Mouse (Mus musculus): ENCODE measurements around the gene Peli3.
A peak's percentile ranks its signal among the peaks of the same experiment; 100 is the strongest.

Gene Peli3

DNA sequence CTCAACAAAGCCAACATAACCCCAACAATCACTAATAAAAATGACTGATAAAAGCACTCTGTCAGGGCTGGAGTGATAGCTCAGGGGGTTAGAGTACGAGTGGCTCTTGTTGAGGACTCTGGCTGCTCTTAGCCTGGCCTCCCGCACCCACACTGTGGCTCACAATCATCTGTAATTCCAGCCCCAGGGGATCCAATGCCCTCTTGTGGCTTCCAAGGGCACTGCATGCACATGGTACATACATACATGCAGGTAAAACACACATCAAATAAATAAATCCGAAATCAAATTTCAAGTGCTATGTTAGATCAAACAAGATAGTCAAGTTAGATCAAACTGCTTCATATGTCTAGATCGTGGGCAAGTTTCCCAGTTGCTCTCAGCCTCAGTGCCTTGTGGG lies 34.8 kb downstream of the Peli3 start:
- peak; percentile 59 for DNase-seq

DNA sequence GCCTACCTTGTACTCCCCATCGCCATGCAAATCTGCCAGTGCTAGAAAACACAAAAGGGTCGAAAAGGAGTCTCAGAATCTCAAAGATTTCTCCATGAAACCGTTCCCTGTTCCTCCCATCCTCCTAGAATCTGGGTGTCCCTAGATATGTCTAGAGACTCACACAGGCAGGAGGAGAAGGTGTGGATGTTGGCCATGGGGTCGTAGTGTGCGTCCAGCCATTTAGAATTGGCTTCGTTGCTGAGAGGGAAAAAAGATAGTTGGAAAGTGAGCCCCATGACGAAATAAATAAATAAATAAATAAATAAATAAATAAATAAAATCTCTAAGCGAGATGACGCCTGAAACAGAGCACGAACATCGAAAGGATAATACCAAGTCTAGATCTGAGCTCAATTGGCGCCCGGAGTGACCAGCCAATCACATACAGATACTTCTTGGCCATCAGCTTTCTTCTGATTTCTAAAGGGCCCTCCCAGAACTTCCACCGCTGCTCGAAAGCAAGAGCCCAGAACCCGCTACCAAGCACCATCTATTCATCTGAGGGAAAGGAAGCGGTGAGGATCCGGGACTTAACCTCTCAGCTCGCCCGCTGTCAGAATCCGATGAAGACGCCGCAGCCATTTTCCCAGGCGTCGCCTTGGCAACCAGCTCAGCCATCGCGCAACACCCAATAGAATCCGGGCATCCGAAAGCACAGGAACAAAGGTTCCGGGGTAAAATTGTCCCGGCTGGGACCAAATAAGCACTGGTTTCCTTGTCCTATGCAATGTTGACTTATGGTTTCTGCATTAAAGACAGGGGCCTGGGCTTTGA lies 36.7 kb downstream of the Peli3 start, which contains the start of gene Bbs1:
Gene Bbs1, minus strand, starts transcription at position 650 of the 816 bp plus-strand sequence.
- DNase-seq = peak; percentile 88

DNA sequence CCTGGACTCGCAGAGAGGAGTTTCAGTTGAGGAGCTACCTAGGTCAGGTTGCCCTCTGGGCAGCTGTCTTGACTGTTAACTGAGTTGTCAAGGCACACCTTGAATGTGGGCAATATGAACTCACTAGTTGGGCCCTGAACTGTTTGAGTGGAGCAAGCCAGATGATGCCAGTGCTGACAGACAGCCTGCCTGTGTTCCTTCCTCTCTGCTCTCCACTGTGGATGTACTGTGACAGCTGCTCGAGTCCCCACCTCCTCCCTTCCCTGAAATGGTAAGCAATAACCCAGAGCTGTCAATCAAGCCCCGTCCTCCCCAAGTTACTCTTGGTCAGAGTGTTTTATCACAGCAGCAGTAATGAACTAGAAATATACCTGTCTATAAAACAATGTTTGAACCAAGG lies 43.0 kb downstream of the Peli3 start:
- no peak for DNase-seq

DNA sequence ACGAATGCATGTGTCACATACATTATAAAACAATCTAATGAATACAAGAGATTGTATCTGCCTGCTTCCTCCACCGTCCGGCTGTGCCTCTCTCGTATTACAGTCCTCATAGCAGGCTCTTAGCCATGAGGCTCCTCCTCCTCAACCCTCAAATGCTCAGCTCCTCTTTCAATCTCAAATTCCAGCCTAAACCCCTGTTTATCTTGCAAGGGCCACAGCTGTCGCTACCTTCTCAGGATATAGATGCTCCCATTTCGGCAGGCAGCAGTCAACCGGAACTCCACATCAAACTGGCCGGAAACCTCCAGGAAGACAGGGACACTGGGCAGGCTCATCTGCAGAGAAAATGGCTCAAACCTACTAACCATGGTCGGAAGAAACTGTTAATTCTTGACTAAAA lies 44.0 kb downstream of the Peli3 start:
- no peak for DNase-seq

DNA sequence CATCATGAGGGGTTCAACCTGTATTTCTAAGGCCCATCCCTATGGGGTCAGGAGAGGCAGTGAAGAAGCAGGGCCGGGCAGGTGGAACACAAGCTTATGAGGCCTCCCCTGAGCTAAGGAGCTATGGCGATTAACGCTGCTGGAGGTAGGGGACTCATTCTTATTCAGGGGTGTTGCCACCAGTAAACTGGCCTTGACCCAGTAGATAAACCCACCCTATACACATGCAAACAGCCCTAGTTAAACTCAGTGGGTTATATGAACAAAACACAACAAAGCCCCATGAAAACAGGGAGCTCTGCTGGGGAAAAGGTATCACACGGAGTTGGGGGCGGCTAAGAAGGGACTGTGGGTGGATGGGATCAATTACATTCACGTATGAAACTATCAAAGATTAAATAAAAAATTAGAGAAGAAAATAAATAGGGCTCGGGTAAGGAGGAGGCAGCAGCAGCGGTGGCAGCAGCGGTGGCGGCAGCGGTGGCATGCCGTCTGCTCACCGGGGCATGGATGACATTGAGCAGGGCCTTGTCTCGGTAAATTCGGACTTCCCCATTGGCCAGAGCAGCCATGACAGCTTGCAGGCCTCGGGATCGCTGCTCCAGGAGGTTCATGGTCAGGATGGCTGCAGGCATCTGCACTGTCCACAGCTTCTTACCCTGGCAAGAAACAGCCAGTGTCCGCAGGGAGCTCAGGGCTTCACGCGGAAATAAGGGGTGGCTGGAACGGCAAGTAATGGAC lies 46.0 kb downstream of the Peli3 start:
- no peak for DNase-seq

DNA sequence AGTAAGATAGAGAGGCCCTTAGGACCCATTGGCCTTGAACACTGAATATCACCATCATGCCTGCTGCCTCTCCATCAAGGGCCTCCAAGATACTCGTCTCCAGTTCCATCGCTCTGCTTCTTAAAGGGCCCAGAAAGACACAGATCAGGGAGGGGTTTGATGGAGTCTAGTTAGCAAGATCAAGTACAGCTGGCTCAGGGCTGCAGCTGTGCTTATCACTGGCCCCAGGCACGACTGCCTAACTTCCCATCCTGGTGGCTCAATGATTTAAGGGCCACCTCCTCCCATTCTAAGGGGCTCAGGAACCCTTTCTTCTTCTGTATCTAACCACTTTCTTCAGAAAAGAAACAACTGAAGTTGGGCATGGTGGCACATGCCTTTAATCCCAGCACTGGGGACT lies 51.1 kb downstream of the Peli3 start:
- DNase-seq = no peak

DNA sequence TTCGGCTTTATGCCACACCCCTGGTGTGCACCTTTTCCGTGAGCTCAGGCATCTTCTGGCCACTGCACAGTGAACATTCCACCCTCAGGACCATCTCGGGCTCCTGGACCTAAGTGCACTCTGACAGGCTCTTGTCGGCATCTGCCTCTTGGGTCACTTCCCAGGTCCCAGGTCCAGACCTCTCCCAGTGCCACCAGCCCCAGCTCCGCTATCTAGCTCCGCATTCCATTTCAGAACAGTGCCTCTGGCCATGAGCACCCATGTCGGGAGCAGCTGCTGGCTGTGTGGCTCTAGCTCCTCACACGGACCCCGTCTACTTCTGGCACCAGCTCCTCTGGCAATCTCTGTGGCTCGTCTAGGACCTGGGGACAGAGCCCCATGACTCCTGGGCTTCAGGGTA lies 53.1 kb downstream of the Peli3 start:
- no peak for DNase-seq

DNA sequence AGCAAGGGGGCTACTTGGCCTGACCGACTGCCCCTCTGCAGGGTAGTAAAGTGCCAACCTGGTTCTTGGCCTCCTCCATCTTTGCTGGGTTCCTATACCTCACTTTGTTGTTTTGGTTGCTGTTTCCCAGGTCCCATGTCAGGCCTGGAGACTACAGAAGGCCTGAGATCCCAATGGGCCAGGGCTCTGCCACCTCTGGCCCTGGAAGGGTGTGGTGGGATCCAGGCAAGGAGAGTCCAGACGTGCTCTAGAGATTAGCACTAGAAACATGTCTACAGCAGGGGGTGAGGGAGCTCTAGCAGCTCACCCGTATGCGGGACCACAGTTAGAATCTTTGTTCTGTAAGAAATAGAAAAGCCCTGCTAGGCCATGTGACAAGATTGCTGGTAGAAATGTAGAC lies 59.0 kb downstream of the Peli3 start:
- no peak for DNase-seq

Data from kidney, postnatal 10 days (tissue).